Mouse (Mus musculus) liver, adult 2 months (tissue): ENCODE data around the gene Aqp1.

Experiments
- CTCF ChIP-seq: fragments of 200-500 bp; IDR thresholded peaks from 2 replicates; pipeline ENCODE4 v1.5.1; 2011; ENCODE audit warnings: low read depth, low read length, control low read depth
- POLR2A ChIP-seq: fragments of 200-500 bp; IDR thresholded peaks from 2 replicates; pipeline ENCODE4 v1.6.1; 2011; ENCODE audit warnings: low read length, control low read depth; ENCODE audit not compliant: insufficient read depth; ENCODE audit errors: extremely low read depth

DNA sequence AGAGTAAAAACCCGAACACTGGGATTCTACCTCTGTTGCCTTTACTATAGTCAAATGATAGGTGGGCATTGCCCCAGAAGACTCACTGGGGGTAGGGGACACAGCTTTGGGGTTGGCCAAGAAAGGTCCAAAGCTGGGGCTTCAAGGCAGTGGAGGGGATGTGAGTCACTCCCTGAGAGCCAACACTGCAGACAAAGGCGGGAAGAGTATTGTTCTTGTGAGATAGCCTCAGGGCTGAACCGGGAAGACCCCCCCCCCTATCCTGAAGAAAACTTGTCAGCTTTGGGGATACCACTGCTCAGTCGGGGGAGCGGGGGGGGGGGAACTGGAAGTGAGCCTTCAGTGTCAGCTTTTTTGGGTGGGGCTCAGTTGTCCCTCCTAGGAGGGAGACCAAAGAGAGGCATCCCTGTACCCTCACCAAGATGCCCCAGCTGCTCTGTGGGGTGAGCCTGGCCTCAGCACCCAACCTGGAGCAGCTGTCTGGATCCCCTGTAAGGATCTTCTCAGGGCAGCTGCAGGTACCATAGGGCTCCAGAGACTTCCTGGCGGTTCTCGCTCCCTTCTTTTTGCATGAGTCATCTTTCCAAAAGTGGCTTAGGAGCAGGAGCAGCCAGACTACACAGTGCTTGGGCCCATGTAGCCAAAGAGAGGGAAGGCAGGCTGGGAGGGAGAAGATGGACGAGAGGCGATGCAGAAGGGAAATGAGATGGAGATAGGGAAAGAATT is 8.2 kb downstream of the Aqp1 start:
- TF ChIP-seq POLR2A (no peak), CTCF (no peak)
